Mouse (Mus musculus) v-Abl transformed pro-B cells (cell line): ENCODE data around the gene Tnfrsf1b.

Experiments
- in situ Hi-C, 2 experiments: fragments of 400-800 bp; cut with MboI; formaldehyde crosslinking; loops; one replicate each; pipeline ENCODE4 v1.15.1; 2025; ENCODE audit not compliant: unreplicated experiment in 2 of 2

Gene Tnfrsf1b

DNA sequence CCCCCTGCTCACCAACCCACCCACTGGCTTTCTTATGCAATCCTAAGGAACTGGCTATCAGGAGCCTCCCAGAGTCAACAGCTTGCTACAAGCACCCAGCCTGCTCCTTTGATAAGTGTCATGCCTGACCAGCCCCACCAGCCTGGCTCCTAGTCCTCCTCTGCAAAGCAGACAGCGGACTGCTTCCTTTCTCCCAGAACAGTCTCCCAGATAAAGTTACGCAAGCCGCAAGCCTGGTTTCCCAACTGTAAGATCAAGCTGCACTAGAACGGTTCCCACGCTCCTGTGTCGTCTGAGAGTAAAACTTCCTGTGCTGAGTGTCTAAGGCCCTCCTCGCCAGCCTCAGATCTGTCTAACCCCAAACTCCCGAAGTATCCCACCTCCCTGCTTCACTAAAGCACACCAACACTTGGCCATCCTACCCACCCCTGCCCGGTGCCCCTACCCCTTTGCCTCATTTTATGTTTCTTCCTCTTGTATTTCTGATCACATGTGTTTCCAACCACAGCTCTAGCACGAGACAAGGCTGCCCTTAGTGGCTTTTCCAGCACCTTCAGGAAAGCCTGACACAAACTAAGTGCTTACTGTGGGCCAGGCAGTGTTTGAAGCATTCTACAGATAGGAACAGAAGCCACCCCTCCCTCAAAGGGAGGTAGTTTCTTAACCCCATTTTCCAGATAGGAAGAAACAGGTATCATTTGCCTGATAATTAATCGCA is 46.5 kb downstream of the Tnfrsf1b start:
- in situ Hi-C loops = loop anchor here in 1 of 2 experiments (25.0 kb wide), 1 partner anchor 1788 kb away; the partner anchor contains the start of gene Pramef8

DNA sequence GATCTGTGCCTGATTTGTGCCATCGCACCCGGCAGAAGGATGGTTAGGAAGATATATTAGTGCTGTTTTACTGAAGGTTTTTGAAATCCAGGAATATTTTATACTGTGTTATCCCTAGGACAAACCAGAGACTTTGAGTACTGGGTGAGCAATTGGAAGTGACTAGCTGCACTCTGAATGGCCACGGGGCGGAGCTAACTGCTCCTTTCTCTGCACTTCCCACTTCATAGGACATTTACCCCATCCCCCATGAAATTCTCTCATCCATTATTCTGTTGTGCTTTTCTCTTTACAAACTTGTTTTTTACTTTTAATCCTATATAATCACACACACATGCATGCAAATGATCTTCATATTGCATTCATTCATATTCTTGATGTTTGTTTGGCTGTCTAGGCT is 50.1 kb downstream of the Tnfrsf1b start:
- in situ Hi-C loops = loop anchor here in 1 of 2 experiments (25.0 kb wide), 1 partner anchor 1784 kb away; the partner anchor contains the start of gene Pramef8

DNA sequence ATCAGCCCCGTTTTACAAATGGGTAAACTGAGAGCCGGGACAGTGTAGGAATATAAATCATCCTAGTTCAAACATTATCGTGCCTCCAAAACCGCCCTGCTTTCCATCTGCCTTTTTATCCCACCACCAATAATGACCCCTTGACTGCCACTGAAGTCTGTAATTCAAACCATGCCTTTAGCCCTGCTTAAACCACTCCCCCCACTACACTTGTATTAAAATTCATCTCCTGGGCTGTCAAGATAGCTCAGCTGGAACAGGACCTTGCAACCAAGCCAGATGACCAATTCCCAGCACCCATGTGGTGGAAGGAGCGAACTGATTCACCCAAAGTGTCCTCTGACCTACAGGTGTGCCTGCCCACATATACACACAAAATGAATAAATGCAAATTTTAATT is 51.5 kb downstream of the Tnfrsf1b start:
- in situ Hi-C loops = loop anchor here in 1 of 2 experiments (25.0 kb wide), 1 partner anchor 1783 kb away; the partner anchor contains the start of gene Pramef8

DNA sequence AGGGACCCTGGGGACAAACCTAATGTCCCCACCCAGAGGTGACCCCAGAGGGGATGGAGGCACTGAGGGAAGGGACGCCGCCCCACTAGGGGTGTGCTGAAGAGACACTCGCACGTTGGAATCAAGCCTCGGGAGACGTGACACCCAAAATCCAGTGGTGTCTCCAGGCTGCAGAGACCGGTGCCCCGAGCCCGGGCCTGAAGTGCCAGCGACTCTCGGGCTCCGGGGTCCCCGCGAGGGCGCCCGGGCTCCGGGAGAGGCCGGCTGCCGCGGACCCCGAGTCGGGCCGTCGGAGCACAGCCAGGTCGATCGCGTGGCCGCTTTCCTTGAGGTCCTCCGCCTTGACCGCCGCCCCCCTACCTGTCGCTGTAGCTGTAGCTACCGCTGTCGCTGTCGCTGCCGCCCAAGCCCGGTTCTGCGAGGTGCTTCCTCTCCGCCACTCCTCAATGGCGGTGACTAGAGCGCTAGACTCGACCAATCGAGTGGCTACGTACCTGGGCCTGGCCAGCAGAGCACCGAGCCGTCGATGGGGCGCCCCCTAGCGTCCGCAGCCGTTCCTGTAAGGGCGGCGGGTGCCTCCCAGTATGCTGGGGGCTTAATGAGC is 52.0 kb downstream of the Tnfrsf1b start, which contains the start of gene Vps13d:
Gene Vps13d (minus strand): TSS at position 447 of the 604 bp plus-strand sequence.
- in situ Hi-C loops = loop anchor here in 1 of 2 experiments (25.0 kb wide), 1 partner anchor 1782 kb away; the partner anchor contains the start of gene Pramef8

DNA sequence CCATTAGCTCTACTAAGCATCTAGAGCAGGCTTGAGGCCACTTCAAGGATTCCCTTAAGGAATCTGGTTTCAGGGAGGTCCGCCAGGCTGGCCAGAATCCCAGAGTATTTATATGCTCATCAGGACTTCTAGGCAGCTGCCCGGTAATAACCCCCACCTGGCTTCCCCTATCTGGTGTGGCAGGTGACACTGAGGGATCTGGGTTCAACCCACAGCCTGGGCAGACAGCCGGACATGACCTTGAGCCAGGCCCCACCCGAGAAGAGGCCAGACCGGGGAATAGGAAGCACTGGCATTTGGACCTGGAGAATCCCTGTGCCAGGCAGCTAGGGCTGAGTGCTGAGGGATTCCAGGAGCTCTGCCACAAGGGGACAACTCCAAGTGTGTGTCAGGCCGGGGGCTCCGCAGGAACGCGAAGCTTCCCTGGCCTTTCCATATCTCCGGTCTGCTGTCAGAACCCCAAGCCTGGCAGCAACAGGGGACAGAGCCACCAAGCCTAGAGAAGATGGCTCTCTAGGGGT is 52.6 kb downstream of the Tnfrsf1b start:
- in situ Hi-C loops = loop anchor here in 1 of 2 experiments (25.0 kb wide), 1 partner anchor 1782 kb away; the partner anchor contains the start of gene Pramef8

DNA sequence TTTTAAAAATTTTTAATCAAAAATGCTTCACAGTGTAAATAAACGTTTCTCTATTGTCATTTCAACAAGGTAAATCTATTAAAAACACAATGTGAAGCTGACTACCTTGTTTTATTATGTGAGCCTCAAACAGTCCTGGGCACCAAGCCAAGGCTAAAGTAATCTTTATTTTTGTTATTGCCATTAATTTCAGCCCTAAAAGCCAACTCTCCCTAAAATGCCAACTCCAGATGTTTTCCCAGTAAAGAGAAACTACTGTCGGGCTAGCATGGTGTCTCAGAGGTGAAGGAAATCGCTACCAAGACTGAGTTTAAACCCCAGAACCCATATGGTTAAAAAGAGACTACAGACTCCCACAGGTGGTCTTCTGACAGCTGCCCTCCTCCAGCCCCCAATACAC is 53.3 kb downstream of the Tnfrsf1b start:
- in situ Hi-C loops = loop anchor here in 1 of 2 experiments (25.0 kb wide), 1 partner anchor 1781 kb away; the partner anchor contains the start of gene Pramef8

DNA sequence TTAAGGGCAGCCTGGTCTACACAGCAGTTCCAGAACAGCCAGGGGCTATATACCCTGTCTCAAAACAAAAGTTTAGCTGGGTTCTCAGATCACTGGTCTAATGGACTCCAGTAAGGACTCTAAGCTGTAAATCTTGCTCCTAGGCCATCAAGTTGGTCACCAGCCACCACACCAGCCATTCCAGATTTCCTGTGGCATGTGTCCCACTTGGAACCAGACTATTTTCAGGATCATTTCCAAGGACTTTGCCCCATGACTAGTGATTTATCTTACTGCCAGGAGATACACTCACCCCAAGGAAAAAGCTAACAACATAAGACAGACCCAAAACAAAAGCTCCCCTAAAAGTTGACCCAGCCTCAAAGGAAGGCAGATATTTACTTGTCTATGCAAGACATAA is 54.0 kb downstream of the Tnfrsf1b start:
- in situ Hi-C loops = loop anchor here in 1 of 2 experiments (25.0 kb wide), 1 partner anchor 1780 kb away; the partner anchor contains the start of gene Pramef8

DNA sequence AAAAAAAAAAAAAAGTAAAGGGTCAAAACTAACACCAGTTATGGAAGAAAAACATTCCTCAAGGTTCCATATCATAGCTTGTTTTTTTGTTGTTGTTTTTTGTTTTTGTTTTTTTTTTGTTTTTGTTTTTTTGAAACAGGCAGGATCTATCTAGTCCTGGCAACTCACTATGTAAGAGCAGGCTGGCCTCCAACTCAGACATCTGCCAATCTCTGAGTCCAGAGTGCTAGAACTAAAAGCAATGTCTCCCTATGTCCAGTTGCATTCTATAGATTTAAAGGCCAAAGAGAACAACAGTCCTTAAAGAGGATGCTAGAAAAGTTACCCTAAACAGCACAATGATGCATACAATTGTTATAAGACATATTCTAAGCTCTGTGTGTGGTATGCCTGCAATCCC is 58.1 kb downstream of the Tnfrsf1b start:
- in situ Hi-C loops = loop anchor here in 1 of 2 experiments (25.0 kb wide), 1 partner anchor 1776 kb away; the partner anchor contains the start of gene Pramef8

DNA sequence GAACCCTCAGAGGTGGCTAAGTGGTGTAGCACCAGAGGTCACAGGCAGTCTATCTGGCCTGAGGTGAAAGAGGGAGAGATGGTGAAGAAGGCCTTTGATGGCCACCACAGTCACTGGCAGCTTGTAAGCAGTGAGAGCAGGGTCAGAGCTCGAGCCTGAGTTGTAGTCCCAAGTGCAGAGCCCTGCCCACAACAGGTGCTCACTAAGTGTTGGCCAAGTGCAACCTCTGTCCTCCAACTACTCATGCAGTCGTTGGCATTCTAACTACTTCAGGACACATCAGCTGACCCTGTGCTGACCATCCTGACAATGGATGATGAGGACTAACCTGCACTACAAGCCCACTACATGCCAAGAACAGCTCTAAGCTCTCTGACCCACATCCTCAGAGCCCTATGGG is 59.1 kb downstream of the Tnfrsf1b start:
- in situ Hi-C loops = loop anchor here in 1 of 2 experiments (25.0 kb wide), 1 partner anchor 1775 kb away; the partner anchor contains the start of gene Pramef8

DNA sequence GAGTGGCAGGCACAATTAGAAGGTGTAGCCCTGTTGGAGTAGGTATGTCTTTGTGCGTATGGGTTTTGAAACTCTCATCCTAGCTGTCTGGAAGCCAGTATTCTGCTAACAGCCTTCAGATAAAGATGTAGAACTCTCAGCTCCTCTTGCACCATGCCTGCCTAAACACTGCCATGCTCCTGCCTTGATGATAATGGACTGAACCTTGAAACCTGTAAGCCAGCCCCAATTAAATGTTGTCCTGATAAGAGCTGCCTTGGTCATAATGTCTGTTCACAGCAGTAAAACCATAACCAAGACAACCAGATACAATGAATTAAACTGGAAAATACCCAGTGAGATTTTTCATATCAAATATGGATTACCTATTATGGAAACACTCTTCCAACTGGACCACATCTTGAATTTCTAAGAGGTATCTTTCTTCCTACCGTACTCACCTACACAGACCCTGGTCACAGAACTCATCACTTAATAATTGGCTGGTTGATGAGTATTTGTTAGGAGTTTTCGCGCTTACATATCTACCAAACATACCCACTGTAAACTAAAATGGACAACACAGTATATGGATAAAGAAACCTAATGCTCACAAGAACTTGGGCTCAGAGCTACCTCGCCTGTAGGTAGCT is 67.6 kb downstream of the Tnfrsf1b start:
- in situ Hi-C loops = loop anchor here in 1 of 2 experiments (25.0 kb wide), 1 partner anchor 1767 kb away; the partner anchor contains the start of gene Pramef8

DNA sequence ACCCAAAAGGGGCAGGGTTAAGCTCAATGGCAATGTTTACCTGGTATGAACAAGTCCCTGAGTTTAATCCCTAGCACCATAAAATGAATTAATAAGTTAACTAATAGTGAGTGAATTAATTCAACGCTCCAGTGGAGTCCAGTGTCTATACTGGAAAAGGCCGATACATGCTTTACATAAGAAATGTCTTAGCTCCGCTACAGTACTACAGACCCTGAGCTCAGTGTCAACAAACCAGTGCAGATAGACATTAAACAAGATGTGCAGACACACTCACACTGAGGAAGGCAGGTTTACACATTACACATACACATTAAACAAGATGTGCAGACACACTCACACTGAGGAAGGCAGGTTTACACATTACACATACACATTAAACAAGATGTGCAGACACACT is 81.1 kb downstream of the Tnfrsf1b start:
- in situ Hi-C loops = loop anchor here (10.0 to 25.0 kb wide), 6 partner anchors 322 to 1753 kb away; partner anchors contain the start of genes Gm13124 (in 2 of the 2), 1700012P22Rik (in 1 of the 2) and Pramef8 (in 1 of the 2)

DNA sequence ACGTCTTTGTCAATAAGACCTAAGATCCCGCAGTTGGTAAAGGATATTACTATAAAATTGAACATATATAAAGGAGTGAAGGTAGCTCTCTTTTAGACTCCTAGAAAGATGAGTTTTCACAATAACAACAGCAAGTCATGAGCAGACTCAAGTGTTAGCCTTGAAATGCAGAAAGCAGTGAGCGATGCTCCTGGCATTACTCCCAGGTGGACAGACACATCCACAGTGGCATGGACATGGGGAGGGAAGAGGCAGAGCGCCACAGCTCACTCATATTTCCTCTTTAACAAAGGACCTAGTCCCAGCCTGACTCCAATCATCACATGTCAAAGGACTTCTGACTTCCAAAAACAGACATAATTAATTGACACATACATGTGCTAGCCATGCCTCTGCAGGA is 82.6 kb downstream of the Tnfrsf1b start:
- in situ Hi-C loops = loop anchor here (5.0 to 25.0 kb wide), 7 partner anchors 323 to 1752 kb away; partner anchors contain the start of genes Gm13124 (in 2 of the 2), 1700012P22Rik (in 1 of the 2) and Pramef8 (in 1 of the 2)
